Mouse (Mus musculus) hindbrain, embryonic 10.5 days (tissue): ENCODE data around the gene Csnk2a1. TPM values are rescaled to one million over a fixed set of nuclear protein-coding genes. Genes with fewer than 3 reads are reported as not detected.
A peak's percentile ranks its signal among the peaks of the same experiment; 100 is the strongest.
"Not testable (repeated sequence)": the region's sequence is repeated elsewhere in the genome, so short reads cannot be mapped to it uniquely, and the experiment has no call there.

ENCODE experiments used
- DNase-seq: peaks from one replicate; pipeline ENCODE4 v3.0.0-alpha.2; 2017; ENCODE audit warnings: low spot score
- H3K27ac ChIP-seq: fragments of 300-500 bp; sonication (generic); 2 replicates; pipeline ENCODE4 v1.5.1; 2016; ENCODE audit warnings: mild to moderate bottlenecking, moderate library complexity
- H3K27me3 ChIP-seq: fragments of 300-500 bp; sonication (generic); 2 replicates; pipeline ENCODE4 v1.6.1; 2016; ENCODE audit warnings: mild to moderate bottlenecking; ENCODE audit not compliant: poor library complexity, insufficient read depth, severe bottlenecking
- H3K36me3 ChIP-seq: fragments of 300-500 bp; sonication (generic); 2 replicates; pipeline ENCODE4 v1.6.1; 2016; ENCODE audit warnings: mild to moderate bottlenecking, moderate library complexity
- H3K4me1 ChIP-seq: fragments of 300-500 bp; sonication (generic); replicated peaks from 2 replicates; pipeline ENCODE4 v1.6.1; 2016; ENCODE audit warnings: mild to moderate bottlenecking
- H3K4me3 ChIP-seq: fragments of 300-500 bp; sonication (generic); 2 replicates; pipeline ENCODE4 v1.5.1; 2016; ENCODE audit warnings: mild to moderate bottlenecking, moderate library complexity
- H3K9me3 ChIP-seq: fragments of 300-500 bp; sonication (generic); 2 replicates; pipeline ENCODE4 v1.6.1; 2016; ENCODE audit warnings: mild to moderate bottlenecking, moderate library complexity
- WGBS: fragments of 180-500 bp; shearing (Covaris S2); methylation state at CpG from one replicate; pipeline ENCODE4 v1.1.7; 2016; 5-methylcytosine and 5-hydroxymethylcytosine counted together
- polyA plus RNA-seq: library from polyadenylated mRNA; unstranded; fragments of >200 nt; fragmentation: Nextera tagmentation; extraction: Ambion mirVana; gene quantifications from 2 replicates; pipeline ENCODE4 v1.2.1, GENCODE M21; 2016

The Csnk2a1 gene
- polyA plus RNA-seq, 1 experiment from 2014 or later = 91.3 TPM

GRCm38 (mm10) chr2:152194586-152194985, 32.1 kb upstream of the Csnk2a1 start:
- Histone ChIP-seq H3K4me3 (no peak overlapping the region), H3K27ac (no peak overlapping the region), H3K36me3 (no peaks in the 10 kb centered on the region), H3K4me1 (peaks cover 15% of the 10 kb centered on the region), H3K27me3 (peaks cover 8% of the 10 kb centered on the region; the same call in 1 of the 2 replicates), H3K9me3 (no peaks in the 10 kb centered on the region)
- 86% methylated on average over 2 of the region's 2 CpGs for WGBS
- no peak for DNase-seq

DNA sequence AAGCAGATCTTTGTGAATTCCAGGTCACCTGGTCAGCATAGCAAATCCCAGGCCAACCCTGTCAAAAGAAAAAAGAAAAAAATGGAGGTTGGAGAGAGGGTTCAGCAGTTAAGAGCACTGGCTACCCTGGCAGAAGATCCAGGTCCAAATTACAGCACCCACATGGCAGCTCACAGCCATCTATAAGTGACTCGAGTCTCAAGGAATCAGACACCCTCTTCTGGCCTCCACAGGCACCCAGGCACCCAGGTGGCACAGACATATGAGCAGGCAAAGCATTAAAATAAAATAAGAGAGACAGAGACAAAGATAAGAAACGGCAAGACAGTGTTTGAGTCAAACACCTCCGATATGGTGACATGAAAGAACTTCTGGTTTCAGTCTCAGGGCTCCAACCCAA, 29.7 kb upstream of the Csnk2a1 start:
- H3K4me3 ChIP-seq = no peak overlapping the region
- H3K9me3 ChIP-seq = no peaks in the 10 kb centered on the region
- H3K27me3 ChIP-seq = 0 out of 2 replicates have a peak, but pooled peaks cover 3% of the 10 kb centered on the region
- H3K36me3 ChIP-seq = no peaks in the 10 kb centered on the region
- no peak for DNase-seq
- H3K4me1 ChIP-seq = peaks cover 5% of the 10 kb centered on the region; the same call in 1 of the 2 replicates
- WGBS = 45% methylated on average over 3 of the region's 3 CpGs
- H3K27ac ChIP-seq = peak overlapping the region; percentile 53

DNA sequence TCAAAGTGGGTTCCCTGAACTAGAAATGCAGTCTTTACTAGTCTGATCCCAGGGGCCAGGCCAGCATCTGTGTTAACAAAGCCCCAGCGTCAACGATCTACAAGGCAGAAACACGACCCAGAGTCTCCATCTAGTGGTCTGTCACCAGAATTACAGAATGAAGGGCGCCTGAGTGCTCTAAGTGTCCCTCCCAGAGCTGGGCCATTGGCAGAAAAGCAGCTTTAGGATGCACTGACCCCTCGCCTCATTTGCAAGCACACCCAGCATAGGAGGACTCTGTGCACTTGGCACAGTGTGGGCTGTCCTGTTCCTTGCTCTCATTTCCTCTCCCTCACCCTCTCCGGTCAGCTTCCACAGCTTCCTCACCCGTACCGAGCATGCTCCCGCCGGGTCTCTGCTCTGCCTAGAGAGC, 29.3 kb upstream of the Csnk2a1 start:
- 48% methylated on average over 10 of the region's 10 CpGs for WGBS
- peak overlapping the region; percentile 53; the same call in 1 of the 2 replicates for H3K27ac ChIP-seq
- H3K27me3 ChIP-seq = 0 out of 2 replicates have a peak, but pooled peaks cover 3% of the 10 kb centered on the region
- no peaks in the 10 kb centered on the region for H3K36me3 ChIP-seq
- peaks cover 5% of the 10 kb centered on the region; the same call in 1 of the 2 replicates for H3K4me1 ChIP-seq
- peak; percentile 78 for DNase-seq
- no peaks in the 10 kb centered on the region for H3K9me3 ChIP-seq
- no peak overlapping the region for H3K4me3 ChIP-seq

GRCm38 (mm10) chr2:152206139-152206538, 20.5 kb upstream of the Csnk2a1 start:
- not testable (repeated sequence) for H3K4me1 ChIP-seq, H3K36me3 ChIP-seq, DNase-seq, H3K27ac ChIP-seq, H3K9me3 ChIP-seq, H3K27me3 ChIP-seq, H3K4me3 ChIP-seq
- WGBS = 93% methylated on average over 8 of the region's 9 CpGs

DNA sequence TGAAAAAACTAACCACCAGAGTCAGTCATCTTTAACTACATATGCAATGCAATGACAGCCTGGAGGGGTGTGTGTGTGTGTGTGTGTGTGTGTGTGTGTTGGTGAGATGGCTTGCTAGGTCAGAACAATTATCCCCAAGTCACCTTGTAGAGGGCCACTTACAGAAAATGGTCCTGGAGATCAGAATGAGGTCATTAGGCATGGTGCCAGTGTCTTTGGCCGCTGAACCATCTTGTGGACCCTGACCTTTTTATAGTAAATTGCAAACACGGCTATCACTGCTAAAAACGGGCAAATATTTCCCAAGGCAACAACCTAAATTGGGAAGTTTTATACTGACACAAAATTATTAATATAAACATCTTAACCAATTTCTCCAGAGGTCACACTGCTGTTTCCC, 14.8 kb upstream of the Csnk2a1 start:
- Histone ChIP-seq H3K4me3 (no peak overlapping the region), H3K36me3 (no peaks in the 10 kb centered on the region), H3K27ac (no peak overlapping the region), H3K4me1 (no peaks in the 10 kb centered on the region), H3K9me3 (peaks cover 2% of the 10 kb centered on the region; the same call in 1 of the 2 replicates), H3K27me3 (no peaks in the 10 kb centered on the region)
- DNase-seq = no peak
- 83% methylated on average over 3 of the region's 3 CpGs for WGBS

GRCm38 (mm10) chr2:152216975-152217374, 9.7 kb upstream of the Csnk2a1 start:
- no peak for DNase-seq
- no peaks in the 10 kb centered on the region for H3K4me1 ChIP-seq
- WGBS = 80% methylated on average over 1 of the region's 1 CpGs

GRCm38 (mm10) chr2:152223521-152224300, 2.9 kb upstream of the Csnk2a1 start:
- no peak overlapping the region for H3K4me3 ChIP-seq
- H3K9me3 ChIP-seq = no peaks in the 10 kb centered on the region
- DNase-seq = no peak
- WGBS = 69% methylated on average over 8 of the region's 8 CpGs
- H3K4me1 ChIP-seq = peaks cover 22% of the 10 kb centered on the region
- H3K27ac ChIP-seq = 0 out of 2 replicates have a peak overlapping the region, but pooled peaks have one; percentile 18
- H3K27me3 ChIP-seq = no peaks in the 10 kb centered on the region
- H3K36me3 ChIP-seq = 0 out of 2 replicates have a peak, but pooled peaks cover 3% of the 10 kb centered on the region

More at GRCm38 (mm10) chr2:152216975-152217374, 9.7 kb upstream of the Csnk2a1 start:
- no peak overlapping the region for H3K27ac ChIP-seq
- no peaks in the 10 kb centered on the region for H3K36me3 ChIP-seq
- H3K9me3 ChIP-seq = no peaks in the 10 kb centered on the region
- H3K27me3 ChIP-seq = no peaks in the 10 kb centered on the region
- no peak overlapping the region for H3K4me3 ChIP-seq

DNA sequence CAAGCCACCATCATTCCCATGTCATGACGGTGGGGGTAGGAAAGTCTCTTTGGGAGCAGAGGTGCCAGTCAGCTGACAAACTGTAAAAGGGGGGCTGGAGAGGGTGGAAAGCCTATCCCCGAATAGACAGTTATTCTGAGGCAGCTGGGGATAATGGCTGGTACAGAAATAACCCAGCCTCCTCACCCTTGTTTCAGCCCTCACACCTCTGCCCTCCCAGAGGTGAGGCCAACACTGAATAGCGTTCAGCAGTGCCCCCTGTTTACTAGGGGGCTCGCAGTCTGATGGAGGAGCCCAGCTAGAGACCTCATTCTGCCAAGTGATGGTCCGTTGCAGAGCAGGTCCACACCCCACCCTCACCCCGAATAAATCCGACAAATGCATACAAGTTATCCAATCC, 1.1 kb upstream of the Csnk2a1 start:
- Histone ChIP-seq H3K27ac (peak overlapping the region; percentile 99; the same call in 1 of the 2 replicates), H3K4me3 (peak overlapping the region; percentile 96; the same call in 1 of the 2 replicates), H3K27me3 (no peaks in the 10 kb centered on the region), H3K36me3 (peaks cover 15% of the 10 kb centered on the region), H3K9me3 (no peaks in the 10 kb centered on the region), H3K4me1 (peaks cover 26% of the 10 kb centered on the region)
- DNase-seq = no peak
- WGBS = 84% methylated on average over 7 of the region's 7 CpGs

GRCm38 (mm10) chr2:152227051-152227481, 427 bp downstream of the Csnk2a1 start:
- peak overlapping the region; percentile 99 for H3K27ac ChIP-seq
- WGBS = under 1% methylated on average over 38 of the region's 38 CpGs

DNA sequence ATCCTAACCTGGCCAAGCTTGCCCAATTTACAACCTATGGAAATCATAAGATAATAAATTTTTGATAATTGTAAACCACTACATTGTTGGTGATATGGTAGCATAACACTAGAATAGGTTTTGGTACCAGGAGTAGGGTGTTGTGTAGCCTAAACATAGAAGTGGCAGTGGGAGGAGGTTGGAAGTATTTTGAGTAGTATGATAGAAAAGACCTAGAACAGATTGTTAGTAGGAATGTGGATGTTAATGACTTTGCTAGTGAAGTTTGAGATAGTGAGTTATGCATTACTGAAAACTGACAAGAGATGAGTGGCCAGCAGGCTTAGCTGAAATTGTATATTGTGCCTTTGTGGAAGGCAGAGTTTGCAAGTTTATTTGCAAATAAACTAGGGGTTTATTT, 3.4 kb downstream of the Csnk2a1 start:
- no peak for DNase-seq
- Histone ChIP-seq H3K9me3 (no peaks in the 10 kb centered on the region), H3K4me3 (no peak overlapping the region), H3K4me1 (peaks cover 26% of the 10 kb centered on the region), H3K27me3 (no peaks in the 10 kb centered on the region), H3K27ac (no peak overlapping the region), H3K36me3 (peaks cover 31% of the 10 kb centered on the region)

More at GRCm38 (mm10) chr2:152227051-152227481, 427 bp downstream of the Csnk2a1 start:
- peak; percentile 77 for DNase-seq
- Histone ChIP-seq H3K9me3 (no peaks in the 10 kb centered on the region), H3K36me3 (peaks cover 22% of the 10 kb centered on the region), H3K4me1 (peaks cover 26% of the 10 kb centered on the region), H3K4me3 (peak overlapping the region; percentile 96), H3K27me3 (no peaks in the 10 kb centered on the region)

DNA sequence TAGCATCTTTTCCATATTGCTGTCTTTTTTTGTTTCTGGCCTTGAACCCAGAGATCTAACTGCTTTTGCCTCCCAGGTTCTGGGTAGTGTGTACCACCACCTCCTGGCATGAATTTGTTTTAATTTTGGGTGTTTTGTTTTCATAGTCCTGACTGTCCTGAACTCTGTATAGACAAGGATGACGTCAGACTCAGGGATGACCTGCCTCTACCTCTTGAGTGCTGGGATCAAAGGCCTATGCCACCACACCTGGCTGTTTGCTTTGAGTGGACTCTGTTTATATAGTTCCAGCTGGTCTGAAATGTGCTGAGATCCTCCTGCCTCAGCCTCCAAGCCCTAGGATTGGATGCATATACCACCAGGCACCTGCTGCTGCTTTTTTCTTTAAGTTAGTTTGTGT, 11.3 kb downstream of the Csnk2a1 start:
- Histone ChIP-seq H3K27ac (no peak overlapping the region), H3K36me3 (peaks cover 61% of the 10 kb centered on the region), H3K4me3 (no peak overlapping the region), H3K27me3 (no peaks in the 10 kb centered on the region), H3K4me1 (no peaks in the 10 kb centered on the region), H3K9me3 (0 out of 2 replicates have a peak, but pooled peaks cover 5% of the 10 kb centered on the region)
- 93% methylated on average over 1 of the region's 1 CpGs for WGBS
- no peak for DNase-seq

- no peak overlapping the region for H3K27ac ChIP-seq
- 70% methylated on average over 2 of the region's 2 CpGs for WGBS
- no peaks in the 10 kb centered on the region for H3K4me1 ChIP-seq
- DNase-seq = no peak
- H3K27me3 ChIP-seq = no peaks in the 10 kb centered on the region
- 0 out of 2 replicates have a peak, but pooled peaks cover 5% of the 10 kb centered on the region for H3K9me3 ChIP-seq
- H3K36me3 ChIP-seq = peaks cover 72% of the 10 kb centered on the region
- no peak overlapping the region for H3K4me3 ChIP-seq
These were observed 13.9 kb downstream of the Csnk2a1 start for GRCm38 (mm10) chr2:152240580-152240979.

- no peak for DNase-seq
- Histone ChIP-seq H3K4me3 (no peak overlapping the region), H3K4me1 (no peaks in the 10 kb centered on the region), H3K36me3 (peaks cover 46% of the 10 kb centered on the region), H3K27me3 (no peaks in the 10 kb centered on the region), H3K9me3 (0 out of 2 replicates have a peak, but pooled peaks cover 3% of the 10 kb centered on the region), H3K27ac (no peak overlapping the region)
- WGBS = 89% methylated on average over 1 of the region's 1 CpGs
These were observed 20.6 kb downstream of the Csnk2a1 start for GRCm38 (mm10) chr2:152247213-152247612.
